Mouse (Mus musculus): Measurements from ENCODE around the gene Gxylt2.

Gxylt2 gene

DNA sequence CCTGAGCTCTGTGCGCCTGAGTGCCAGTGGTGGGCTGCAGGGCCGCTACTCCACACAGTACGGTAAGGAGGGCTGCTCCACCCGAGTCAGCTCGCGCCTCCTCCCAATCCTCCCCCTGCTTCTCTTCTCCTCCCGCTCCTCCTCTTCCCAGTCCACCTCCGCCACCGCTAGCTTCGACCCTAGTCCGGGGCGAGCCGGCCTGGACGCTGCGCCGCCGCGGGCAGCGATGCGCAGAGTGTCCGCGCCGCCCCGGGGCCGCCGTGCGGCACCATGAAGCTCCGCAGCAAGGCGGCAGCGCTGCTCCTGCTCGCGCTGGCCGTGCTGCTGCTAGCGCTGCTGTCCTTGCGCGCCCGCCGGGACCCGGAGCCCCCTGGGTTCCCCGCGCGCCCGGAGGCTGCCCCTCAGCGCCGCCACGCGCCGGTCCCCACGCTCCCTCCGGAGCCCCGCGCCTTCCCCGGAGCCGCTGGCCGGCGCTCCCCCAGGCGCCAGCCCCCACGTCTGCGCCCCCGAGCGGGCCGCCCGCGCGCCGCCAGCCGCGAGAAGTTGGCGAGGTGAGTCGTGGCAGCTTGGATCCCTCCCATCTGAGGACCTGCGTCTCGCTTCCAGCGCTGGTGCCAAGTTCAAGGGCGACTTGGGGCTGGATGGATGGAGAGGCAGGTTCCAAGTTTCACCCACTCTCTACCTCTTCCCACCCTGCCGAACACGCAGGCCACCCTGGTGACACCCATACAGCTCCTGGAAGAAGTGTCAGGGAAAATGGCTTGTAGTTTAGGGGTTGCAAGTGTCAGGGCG is at the start of gene Gxylt2:
Gxylt2 (plus strand) TSS at position 161 of the 792 bp plus-strand sequence.
- DNase-seq (ENCODE audit: low spot score in 2 of 2), result peak; percentile 49 to 53

DNA sequence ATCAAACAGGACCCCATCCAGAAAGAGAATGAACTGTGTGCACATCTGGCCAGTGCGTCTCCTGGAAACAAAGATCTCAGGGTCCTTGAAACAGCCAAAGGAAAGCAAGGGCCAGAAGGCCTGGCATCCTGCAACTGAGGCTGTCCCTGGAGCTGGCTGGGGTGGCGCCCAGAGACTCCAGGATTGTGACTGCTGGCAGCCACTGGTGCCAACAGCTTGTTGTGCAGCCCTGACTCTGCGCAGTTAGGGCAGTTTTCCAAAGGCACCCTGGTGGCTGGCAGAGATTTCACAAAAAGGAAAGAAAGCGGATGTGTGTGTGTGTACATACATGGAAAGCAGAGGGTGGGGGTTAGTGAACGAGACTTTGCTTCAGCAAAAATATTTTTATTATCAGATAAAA is 44.1 kb upstream of the Gxylt2 start:
- peak; percentile 51 to 63 for DNase-seq (ENCODE audit: low spot score in 2 of 2)

DNA sequence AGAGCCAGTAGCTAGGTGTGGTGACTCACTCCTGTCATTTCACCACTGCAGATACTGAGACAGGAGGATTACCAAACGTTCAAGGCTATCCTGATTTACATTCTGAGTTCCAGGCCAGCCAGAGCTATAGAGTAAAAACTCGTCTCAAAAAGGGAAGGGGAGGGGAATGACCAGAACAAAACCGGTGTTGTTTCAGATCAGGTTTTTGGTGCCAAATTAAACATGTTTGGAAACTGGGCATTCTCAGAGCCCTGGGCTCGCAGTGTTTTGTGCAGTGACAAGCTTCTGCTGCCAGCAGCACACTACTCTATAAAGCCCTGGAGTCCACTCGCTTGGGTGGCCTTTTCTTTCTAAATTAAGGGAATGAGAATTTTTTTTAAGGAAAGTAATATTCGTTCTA is 42.3 kb upstream of the Gxylt2 start:
- no peak for DNase-seq (ENCODE audit: low spot score in 2 of 2)

DNA sequence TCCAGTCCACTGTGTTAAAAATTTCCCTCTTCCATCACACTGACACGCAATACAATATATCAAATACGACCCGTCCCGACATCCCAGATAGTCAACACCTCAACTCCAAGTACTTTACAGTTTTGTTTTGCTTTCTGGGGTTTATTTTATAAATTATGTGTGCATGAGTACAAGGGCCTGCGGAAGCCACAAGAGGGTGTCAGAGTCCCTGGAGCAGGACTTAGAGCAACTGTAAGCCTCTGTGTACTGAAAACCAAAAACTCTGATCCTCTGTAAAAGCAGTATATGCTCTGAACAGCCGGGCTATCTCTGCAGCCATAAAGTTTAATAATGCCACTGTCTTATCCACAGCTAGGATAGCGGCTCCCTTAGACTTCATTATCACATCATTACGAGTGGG is 36.9 kb upstream of the Gxylt2 start:
- DNase-seq (ENCODE audit: low spot score in 2 of 2), result no peak

DNA sequence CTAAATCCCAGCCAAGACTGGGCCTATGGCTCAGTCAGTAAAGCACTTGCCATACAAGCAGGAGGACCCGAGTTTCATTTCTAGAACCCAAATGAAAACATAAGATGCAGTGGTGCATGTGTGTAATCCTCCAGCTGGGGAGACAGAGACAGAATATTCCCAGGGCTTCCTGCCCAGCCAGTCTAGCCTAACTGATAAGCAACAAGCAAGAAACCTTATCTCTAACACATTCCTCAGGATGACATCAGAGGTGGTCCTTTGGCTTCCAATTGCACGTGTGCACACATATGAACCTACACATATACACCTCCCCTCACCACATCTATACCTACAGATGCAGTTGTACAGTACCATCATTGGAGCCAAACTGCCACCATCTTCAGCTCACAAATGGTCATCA is 35.7 kb upstream of the Gxylt2 start:
- no peak for DNase-seq (ENCODE audit: low spot score in 2 of 2)

DNA sequence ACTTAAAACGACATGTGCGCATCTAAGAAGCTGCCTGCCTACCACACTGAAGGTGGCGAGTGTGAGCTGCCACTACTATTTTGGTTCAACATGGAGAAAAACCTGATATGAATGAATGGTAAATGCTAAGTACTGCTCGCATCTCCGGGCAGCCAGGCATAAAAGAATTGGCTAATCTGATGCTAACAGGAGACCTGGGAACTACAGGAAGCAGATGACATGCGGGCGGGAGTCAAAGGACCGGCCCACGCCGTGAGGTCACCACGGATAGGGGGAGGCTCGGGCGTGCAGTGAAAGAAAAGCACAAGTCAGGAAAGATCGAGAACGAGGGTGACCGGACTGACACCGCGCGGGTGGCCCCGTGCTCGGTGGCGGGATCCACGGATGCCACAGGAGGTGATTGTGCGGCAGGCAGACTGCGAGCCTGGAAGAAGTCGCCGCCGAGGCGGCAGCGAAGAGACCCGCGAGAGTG is 34.1 kb upstream of the Gxylt2 start:
- DNase-seq (ENCODE audit: low spot score in 2 of 2), result peak; percentile 42 to 51

DNA sequence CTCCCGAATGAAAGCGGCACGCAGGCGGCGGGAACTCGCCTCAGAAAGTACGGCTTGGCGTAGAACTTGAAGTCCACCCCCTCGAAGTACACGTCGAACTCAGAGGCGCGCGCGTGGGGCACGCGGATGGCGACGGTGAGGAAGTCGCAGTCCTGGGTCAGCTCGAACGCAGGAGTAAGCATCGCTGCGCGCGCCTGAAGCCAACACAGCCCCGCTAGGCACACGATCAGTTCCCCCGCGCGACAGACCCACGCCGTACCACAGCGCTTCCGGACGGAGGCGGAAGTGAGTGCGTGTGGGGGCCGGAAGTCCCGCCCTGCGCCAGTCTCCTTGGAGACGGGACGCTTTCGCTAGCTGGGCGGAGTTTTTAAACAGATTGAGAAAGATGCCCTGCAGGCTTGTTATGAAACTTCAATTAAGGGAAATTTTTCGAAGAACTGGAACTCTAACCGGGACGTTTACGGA is 33.6 kb upstream of the Gxylt2 start, which contains the start of gene Shq1:
Shq1 (minus strand) TSS at position 278 of the 465 bp plus-strand sequence.
- DNase-seq (ENCODE audit: low spot score in 2 of 2), result peak; percentile 77 to 87

DNA sequence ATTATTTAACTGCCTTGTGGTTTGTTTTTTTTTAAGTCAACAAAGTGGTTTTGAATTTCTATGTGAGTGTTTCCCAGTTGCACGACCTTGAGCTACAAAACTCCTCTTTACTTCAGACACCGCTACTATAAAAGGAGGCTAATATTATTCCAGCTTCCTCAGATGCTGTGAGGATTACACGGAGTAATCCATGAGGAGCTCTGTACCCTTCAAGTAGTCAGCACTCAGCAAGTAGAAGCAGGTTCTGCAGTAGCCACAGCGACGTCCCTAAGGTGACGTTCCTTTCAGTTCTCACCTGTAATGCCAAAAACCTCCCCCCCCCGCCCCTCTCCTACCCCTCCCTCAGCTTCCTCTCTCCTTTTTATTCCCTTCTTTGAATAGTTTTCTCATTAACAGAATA is 33.1 kb upstream of the Gxylt2 start:
- DNase-seq (ENCODE audit: low spot score in 2 of 2), result no peak

DNA sequence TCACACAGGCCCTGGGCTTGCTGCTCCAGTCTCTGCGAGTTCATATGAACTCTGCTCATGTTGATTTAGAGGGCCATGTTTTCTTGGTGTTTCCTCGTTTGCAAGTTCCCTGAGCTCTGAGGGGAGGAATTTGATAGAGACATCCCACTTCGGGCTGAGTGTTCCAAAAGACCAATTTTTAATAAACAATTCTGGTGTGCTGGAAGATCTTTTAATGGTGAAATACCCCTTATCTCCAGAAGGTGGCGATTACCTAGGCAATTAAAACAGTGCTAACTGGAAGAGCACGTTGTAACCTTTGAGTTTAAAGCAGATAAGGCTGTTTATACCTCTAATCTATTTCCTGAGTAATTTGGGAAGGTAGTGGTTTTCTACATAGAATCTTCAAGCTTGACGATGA is 29.6 kb upstream of the Gxylt2 start:
- peak in 1 of 2 experiments; percentile 25 for DNase-seq (ENCODE audit: low spot score in 2 of 2)

DNA sequence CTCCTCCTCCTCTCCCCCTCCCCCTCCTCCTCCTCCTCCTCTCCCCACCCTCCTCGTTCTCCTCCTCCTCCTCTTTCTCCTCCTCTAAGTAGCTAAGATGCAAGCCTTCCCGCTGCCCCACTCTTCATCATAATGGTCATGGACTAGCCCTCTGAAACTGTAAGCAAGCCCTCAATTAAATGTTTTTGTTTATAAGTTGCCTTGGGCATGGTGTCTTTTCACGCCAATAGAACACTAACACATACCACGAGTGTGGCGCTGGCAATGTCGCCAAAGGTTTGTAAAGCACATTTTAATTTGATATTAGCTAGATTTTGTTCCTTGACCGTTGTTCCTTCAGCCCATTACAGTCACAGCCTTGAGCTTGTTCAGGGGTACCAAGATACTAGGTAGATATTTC is 28.1 kb upstream of the Gxylt2 start:
- DNase-seq (ENCODE audit: low spot score in 2 of 2), result no peak

DNA sequence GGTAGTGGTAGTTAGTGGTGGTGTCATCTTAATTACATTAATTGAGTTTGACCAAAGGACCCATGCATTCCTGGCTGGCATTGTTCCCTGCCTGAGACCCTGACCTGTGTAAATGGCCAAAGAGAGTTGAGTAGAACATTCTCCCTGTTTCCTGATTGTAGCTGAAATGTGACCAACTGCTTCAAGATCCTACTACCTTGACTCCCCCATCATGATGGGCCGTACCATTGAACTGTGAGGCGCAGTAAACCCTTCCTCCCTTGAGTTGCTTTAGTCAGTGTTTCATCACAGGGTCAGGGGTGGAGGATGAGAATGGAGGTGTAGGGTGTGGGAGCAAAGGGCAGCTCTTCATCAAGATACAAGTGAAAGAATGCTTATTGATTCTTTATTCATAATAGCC is 25.9 kb upstream of the Gxylt2 start:
- DNase-seq (ENCODE audit: low spot score in 2 of 2), result no peak

DNA sequence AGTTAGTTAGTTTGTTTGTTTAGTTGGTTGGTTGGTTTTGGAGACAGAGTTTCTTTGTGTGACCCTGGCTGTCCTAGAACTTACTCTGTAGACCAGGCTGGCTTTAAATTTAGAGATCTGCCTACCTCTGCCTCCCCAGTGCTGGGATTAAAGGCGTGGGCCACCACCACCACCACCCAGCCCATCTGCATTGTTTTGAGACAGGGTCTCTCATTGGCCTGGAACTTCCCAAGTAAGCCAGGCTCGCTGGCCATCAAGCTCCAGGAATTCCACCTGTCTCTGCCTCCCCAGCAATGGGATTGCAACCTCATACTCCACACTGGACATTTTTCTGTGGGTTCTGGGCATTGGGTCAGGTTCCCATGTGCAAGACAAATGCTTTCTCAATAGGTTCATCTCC is 18.2 kb upstream of the Gxylt2 start:
- no peak for DNase-seq (ENCODE audit: low spot score in 2 of 2)

DNA sequence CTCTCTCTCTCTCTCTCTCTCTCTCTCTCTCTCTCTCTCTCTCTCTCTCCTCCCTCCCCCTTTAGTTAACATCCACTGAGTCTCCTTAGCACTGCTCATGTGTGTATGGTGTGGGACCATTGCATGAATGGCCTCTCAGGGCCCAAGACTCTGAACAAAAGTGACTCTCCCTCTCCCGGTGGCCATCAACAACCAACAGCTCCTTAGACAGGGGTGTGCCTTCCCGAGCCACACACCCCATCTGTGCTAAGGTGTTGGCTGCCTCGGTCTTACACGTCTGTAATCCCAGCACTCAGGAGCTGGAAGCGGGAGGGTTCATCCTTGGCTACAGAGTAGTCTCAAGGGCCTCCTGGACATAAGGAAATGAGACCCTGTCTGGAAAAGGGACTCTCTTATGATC is 4.5 kb upstream of the Gxylt2 start:
- DNase-seq (ENCODE audit: low spot score in 2 of 2), result no peak

DNA sequence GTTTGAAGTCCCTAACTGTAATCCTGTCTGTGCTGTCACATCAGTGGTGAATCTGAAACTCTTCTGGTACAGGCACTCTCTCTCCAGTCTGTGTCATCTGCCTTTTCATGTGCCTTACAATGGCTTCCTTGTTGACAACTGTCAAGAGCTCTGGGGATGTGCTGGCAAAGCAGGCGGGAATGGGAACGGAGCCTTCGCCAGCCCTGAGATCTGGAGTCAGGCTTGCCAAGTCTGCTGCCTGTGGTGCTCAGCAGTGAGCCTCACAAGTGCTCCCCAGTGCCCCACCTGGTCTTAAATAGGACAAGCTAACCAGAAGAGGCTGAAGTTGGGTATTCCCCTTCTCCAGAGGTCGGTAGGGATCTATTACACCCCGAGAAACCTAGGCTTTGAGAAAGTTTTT is 3.8 kb upstream of the Gxylt2 start:
- no peak for DNase-seq (ENCODE audit: low spot score in 2 of 2)

DNA sequence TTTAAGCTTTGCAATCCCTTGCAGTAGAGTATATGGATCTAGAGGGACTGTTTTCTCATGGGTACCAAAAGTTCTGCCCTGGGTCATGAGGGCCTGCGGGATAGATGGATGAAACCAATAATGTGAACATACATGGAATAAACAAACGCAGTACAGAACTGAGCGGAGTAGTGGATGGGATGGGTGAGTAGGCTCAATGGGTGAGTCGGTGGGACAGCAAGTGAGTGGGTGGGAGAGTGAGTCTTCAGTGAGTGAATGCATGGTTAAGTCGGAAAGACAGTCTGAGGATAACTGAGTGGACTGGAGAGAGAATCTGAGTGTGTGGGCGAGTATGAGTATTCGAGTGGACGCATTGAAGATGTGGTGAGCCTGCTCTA is 349 bp upstream of the Gxylt2 start:
- DNase-seq (ENCODE audit: low spot score in 2 of 2), result no peak

DNA sequence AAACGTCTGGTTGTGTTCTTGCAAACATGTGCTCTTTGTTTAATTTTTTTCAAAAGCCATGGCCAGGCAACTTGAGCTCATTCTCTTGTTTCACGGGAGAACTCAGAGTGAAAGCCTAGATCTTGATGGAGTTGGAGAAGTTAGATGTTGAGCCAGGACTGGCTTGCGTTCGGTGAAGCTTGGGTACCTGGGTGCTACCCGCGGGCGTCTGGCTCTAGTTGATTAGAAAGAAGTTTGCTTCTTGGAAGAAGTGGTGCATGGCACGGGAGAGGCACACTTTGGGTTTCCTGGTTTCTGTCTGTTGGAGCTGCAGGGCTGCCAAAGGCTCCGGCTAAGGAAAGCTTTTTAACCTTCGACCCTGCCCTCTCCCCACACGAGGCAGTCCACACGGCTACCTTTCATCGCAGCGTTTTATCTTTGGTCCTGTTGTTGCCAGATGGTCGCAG is 855 bp downstream of the Gxylt2 start:
- no peak for DNase-seq (ENCODE audit: low spot score in 2 of 2)

DNA sequence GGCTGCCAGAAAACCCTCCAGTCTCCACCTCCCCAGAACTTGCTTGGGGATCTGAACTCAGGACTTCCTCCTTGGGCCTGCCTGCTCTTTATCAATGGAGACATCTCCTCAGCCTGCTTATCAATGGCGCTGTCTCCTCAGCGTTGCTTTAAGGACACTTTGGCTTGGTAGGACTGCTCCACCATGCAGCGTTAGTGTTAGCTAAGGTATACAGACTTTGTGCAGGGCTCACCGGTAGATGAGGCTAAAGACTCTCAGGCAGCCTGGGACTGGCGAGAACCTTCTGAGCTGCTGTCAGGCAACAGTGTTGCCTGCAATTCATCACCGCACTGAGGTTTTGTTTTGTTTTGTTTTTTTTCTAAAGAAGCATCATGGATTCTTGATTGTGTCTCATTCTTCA is 2.3 kb downstream of the Gxylt2 start:
- no peak for DNase-seq (ENCODE audit: low spot score in 2 of 2)

DNA sequence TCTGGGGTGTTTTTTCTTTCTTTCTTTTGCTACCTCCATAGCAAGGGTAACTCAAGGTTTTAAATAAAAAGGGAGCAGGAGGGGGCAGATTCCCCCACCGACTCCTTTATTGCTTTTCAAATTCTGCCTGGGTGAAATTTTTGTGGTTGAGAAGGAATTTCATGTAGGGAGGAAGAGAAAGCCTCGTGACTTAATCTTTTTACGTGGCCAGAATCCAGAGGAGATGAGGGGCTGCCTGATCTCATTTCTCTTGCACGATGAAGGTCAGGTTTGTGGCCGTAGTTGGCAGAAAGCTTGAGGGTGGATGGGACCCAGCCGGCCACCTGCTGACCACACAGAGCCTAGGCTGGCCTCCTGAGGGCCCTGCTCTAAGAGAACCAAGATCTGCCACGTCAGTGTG is 3.0 kb downstream of the Gxylt2 start:
- peak; percentile 69 for DNase-seq (ENCODE audit: low spot score in 2 of 2)

DNA sequence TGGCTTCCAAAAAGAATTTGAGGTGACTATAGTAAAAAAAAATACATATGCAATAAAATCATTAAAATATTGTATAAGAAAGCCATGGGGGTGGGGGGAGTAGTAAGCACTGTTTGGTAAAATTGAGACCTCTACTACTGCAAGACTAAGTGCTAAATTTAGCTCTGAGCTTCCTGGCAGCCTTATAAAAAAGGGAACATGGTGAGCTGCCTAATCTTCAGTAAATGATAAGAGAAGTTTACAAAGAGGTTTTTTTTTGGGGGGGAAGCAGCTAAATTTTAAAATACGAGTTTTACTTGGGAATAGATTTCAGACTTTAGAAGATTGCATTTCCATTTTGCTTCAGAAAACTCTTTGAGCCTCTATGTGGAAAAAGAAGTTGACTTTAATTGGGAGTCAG is 3.7 kb downstream of the Gxylt2 start:
- DNase-seq (ENCODE audit: low spot score in 2 of 2), result no peak

DNA sequence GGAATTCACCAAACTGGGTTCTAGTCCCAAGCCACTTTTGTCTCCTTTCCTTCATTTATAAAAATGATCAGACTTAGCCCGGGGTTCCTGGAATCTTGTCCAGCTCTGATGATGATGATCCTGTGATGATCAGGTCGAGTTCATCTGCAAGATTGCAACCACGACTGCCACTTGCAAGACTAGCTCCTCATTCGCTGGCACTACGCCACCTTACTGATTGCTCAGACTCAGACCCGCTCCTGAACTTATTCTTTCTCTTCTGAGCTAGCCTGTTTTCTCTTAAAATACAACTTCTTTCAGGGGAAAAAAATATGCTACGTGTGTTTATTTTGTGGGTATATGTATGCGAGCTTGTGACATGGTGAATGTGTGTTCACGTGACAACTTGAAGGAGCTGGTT is 4.5 kb downstream of the Gxylt2 start:
- peak in 1 of 2 experiments; percentile 16 for DNase-seq (ENCODE audit: low spot score in 2 of 2)

DNA sequence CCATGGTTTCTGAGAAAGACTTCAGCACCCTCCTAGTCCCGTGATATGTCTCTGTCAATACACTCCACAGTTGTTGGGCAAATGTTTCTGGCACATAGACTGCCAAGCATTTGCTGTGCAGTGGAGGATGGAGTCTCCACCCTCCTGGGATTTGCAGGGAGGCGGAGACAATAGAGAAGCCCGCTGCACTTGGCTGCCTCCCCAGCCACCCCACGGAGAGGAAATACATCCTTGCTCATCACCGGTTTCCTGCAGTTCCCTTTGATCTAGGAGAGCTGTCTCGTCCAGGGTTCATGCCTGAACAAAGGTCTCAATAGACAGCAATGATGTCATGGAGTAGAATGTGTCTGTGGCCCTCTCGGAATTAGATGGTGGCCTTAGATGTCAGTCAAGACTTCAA is 4.9 kb downstream of the Gxylt2 start:
- DNase-seq (ENCODE audit: low spot score in 2 of 2), result peak; percentile 60 to 64

DNA sequence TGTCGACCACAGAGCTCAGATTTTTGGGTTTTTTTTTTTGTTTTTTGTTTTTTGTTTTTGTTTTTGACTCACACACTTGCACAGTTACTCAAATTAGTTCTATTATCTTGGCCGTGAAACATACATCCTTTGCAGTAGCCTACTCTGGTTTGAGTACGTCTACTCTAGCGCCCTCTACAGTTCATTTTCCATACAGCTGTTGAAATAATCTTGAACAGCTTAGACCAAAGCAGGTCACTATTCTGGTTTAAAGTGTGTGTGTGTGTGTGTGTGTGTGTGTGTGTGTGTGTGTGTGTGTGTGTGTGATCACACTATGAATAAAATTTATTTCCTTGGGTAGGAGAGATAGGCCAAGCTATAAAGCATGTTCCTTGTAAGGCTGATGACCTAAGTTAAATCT is 5.6 kb downstream of the Gxylt2 start:
- DNase-seq (ENCODE audit: low spot score in 2 of 2), result no peak

DNA sequence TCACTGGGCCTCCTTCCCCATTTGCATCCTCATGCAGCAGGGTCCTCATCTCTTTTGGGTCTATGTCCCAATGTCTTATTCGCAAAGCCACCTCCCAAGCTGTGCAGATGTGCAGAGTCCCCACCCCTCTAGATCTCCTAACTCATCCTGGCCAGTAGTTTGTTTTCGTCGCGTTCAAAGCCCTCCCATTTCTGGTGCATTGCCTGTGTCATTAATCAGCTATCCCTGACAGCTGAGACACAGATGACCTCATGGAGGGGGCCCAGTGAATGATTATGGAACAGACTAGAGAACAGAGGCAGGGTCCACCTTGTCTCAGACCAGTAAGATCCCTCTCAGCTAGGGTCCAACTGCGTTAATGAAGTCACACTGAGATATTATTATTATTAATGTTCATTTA is 6.3 kb downstream of the Gxylt2 start:
- no peak for DNase-seq (ENCODE audit: low spot score in 2 of 2)
